Mouse (Mus musculus): ENCODE measurements around the gene Cox7a1. TPM values are rescaled to one million over a fixed set of nuclear protein-coding genes. Genes with fewer than 3 reads are reported as not detected.
A peak's percentile ranks its signal among the peaks of the same experiment; 100 is the strongest.
"Not testable (repeated sequence)": the region's sequence is repeated elsewhere in the genome, so short reads cannot be mapped to it uniquely, and the experiment has no call there.

The Cox7a1 gene
- total RNA-seq, 2 experiments from 2014 or later: not detected

DNA sequence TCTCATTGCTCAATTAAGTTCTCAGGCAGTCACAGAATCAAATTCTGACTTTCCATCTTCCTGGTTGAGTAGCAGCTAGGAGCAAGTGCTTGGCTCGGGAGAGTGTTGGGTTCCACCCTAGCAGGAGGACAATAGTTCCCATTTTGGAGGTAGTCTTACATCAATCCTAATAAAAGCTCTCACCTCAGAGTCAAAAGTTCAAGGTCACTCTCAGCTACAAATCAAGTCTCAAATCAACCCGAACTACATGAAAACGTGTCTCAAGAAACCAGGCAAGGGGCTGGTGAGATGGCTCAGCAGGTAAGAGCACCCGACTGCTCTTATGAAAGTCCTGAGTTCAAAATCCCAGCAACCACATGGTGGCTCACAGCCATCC, 5.2 kb downstream of the Cox7a1 start:
- no peak for ATAC-seq (replicated peaks; ENCODE audit: low FRiP score, poor library complexity, severe bottlenecking)

DNA sequence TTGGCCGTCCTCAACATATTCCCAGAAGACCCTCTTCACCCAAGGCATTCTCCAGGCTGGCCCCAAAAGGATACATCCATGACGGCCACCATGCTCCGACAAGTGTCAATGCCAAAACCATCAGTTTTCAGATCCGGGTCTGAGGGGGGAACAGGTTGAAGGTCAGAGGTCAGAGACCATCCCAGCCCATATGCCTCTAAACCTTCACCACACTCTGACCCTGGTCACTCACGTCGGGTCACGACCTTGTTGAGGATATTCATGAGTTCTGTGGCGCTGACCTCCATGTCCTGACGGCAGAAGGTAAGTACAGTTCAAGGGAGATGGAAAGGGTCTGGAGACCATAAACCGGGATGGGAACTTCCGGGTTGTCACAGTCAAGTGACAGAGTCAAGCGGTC, 8.1 kb downstream of the Cox7a1 start:
- no peak for ATAC-seq (replicated peaks; ENCODE audit: low FRiP score, poor library complexity, severe bottlenecking)

DNA sequence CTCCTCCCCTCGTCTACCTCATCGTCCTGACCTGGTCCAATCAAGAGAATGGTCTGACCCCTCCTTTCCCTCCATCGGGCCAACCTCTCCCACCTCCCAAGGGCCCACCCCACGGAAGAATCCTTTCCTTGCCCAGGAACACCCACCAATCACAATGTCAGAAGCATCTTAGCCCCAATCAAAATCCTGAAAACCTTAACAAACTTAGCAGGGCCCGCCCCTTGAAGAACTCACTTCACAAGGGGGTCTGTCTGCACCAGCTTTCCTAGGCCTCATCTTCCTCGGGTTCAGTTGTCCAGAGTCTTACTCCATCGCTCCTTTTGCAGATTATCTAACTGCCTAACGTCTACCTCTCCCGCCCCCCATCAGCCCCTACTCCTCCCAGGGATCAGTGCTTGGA, 9.1 kb downstream of the Cox7a1 start:
- ATAC-seq (replicated peaks; ENCODE audit: low FRiP score, poor library complexity, severe bottlenecking): no peak

DNA sequence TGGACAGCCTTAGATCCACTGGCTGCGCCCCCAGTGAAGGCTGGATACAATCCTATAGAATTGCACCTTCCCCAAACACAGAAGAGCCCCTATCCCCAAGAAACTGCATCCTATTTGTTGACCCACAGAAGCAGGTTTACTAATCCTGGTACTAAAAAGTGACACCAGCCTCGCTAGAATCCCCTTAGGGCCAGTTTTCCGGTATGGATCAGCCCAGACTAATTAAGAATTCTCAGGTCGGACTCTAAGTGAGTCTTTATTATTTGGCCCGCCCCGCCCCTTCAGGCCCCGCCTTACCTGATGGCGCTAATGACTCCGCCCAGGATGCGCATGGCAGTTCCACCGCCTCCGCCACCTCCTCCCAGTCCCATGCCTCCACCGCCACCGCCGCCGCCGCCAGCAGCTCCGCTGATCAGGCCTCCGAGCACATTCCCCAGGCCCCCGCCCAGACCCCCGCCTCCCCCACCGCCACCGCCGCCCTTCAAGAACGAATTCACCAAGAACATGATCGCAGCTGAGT, 9.7 kb downstream of the Cox7a1 start:
- ATAC-seq (replicated peaks; ENCODE audit: low FRiP score, poor library complexity, severe bottlenecking): peak; percentile 84

DNA sequence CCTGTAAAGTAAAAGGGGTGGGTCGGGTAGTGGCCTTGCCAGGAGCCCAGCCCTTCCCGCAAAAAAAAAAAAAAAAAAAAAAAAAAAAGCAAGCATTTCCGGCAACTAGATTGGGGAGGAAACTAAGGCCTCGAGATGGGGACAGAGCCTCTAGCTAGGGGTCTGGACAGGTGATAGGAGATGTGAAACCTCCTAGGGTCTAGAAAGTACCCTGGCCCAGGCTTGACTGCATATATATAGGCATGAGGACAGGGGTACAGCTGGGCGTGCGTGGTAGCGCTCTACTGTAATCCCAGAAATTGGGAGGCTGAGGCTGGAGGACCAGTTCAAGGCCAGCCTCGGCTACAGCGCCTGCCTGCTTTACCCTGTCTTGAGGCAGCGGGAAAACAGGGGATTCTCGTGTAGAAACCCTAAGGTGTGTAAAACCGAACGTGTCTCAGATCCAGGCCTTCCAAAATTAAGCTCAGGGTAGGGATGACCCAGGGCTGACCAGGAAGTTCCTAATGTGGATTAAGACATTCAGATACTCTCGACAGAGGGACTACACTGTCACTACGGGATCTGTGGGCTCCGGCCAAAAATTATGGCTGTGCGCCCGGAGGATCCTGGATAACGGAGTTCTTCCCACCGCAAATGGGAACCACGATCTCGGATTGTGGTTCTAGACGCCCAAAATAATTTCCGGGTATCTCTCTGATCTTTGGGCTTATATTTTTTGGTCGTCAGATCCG, 10.3 kb downstream of the Cox7a1 start:
- peak; percentile 43 for ATAC-seq (replicated peaks; ENCODE audit: low FRiP score, poor library complexity, severe bottlenecking)

DNA sequence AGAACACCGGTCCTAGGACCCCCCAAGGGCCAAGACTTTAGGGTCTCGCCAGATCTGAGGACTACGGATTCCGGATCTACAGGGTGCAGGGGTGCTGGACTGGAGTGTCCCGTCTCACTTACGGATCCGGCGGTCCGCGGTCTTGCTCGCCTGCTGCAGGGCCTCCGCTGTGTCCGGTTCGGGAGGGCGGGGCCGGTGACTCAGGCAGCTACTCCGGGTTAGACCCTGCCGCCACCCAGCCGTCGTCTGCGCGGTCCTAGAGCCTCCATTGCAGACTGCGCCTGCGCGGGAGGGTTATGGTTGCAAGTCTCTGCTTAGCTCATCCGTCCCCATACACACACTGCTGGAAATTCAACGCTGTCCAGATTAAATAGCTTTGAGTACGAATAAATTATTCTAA, 10.9 kb downstream of the Cox7a1 start:
- ATAC-seq (replicated peaks; ENCODE audit: low FRiP score, poor library complexity, severe bottlenecking): peak; percentile 88

DNA sequence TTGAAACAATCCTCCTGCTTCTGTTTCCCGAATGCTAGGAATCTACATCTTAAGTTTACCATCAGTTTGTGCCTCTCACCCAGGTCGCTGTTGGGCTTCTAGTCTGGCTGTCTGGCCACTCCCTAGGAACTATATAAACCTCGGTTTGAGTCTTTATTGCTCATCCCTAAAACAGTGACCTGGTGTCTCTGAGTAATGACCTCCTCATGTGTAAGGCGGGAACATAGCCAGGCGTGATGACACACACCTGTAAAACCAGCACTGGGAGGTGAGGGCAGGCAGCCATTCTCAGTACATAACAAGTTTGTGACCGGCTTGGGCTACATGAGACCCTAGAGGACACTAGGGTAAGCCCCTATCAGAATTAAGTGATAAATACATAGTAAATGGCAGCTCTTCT, 11.5 kb downstream of the Cox7a1 start:
- ATAC-seq (replicated peaks; ENCODE audit: low FRiP score, poor library complexity, severe bottlenecking): no peak

DNA sequence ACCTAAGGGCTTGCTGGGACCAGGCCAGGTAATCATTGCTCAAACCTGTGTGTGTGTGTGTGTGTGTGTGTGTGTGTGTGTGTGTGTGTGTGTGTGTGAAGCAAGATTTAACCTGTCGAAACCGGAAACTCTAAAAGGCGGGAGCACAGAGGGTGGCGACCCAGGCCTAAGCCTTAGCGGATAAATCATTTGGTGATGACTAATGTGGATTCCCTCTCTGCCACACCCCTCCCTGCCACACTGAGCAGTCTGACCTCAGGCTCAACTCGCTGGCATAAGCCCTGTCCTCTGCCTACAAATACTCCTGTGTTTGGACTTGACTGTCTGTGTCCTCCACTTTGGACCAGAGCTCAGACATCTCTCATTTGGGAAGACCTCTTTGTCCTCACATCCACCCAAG, 12.2 kb downstream of the Cox7a1 start:
- ATAC-seq (replicated peaks; ENCODE audit: low FRiP score, poor library complexity, severe bottlenecking): no peak

DNA sequence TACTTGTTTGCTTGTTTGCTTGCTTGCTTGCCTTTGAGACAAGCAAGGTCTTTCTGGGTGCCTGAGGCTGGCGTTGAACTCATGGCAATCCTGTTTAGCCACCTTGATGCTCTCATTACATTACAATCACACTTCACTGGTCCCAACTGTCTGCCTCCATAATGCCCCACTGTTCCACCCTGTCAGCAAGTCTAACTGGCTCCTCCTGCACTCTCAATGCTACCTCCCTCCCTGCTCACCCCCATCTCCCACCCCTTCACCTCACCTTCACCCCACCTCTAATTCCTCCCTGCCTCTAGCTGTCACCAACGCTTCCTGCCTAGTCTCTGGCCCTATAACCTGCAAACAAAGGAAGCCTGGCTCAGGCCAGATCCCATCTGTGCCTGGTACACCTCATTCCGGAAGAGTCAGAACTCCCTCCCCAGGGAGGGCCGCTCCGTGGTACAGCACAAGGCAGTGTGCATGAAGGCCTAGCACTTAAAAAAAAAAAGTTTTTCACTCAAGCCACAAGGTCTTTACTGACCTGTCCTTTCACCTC, 13.7 kb downstream of the Cox7a1 start:
- no peak for ATAC-seq (replicated peaks; ENCODE audit: low FRiP score, poor library complexity, severe bottlenecking)

DNA sequence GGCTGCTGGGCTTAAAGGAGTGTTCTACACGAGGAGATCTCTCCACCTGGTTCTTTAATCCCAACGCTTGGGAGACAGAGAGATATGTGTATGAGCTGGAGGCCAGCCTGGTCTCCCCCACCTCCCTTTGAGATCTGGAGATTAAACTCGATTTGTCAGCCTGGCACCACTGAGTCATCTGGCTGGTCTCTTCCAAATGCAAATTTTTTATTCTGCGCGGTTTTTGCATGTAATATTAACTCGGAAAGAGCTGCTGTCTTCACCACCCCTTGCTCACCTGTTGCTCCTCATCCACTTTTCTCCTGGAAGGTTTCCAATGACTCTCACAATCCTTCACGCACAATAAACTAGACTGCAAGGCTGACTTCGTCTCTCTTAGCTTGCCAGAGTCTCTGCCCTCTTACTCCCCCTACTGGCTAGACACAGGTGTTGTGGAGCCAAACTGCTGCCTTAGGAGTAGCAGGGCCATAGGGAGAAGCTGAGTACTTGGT, 14.6 kb downstream of the Cox7a1 start, which contains the start of gene Capns1:
TSS of gene Capns1 (minus strand) at position 331 of the 491 bp plus-strand sequence.
- ATAC-seq (replicated peaks; ENCODE audit: low FRiP score, poor library complexity, severe bottlenecking): peak; percentile 50

DNA sequence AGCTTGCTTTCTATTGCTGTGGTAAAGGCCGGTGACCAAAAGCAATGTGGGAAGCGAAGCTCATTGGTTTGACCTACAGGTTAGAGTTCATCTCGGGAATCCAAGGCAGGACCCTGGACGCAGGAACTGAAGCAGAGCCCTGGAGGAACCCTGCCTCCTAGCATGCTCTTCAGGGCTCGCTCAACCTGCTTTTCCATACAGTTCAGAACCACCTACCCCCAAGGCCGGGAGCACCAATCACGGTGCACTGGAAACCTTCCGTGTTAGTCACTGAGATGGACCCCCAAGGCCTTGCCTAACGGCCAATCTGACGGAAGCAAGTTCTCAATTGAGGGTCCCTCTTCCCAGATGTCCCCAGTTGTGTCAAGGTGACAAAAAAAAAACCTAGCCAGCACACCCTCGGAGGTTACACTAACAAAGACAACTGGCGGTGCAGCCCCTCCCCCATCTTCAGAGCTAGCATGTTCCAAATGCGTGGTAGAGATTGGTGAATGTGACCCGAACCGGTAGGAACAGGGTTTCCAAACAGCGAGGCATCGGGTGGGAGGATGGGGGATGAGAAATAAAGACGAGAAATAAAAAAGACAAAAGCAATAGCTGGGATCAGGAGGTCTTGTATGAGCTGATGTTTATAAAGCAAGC, 15.7 kb downstream of the Cox7a1 start:
- no peak for ATAC-seq (replicated peaks; ENCODE audit: low FRiP score, poor library complexity, severe bottlenecking)

DNA sequence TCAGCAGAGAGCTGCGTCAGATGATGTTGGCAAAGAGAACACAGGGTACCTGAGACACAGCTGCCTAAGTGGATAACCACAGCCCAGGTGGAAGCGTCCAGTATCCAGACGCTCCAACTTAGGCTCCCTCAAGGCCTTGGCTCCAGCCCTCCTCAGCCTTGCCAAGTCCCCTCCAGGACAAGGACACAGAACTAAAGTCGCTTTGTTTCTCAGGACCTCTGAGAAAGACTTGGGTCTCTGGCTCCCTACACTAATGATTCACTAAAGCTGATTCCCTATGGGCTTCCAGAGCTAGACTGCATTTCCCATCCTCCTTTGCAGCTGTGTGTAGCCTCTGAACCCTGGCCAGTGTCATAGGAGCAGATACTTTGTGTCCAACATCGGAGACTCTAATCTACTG, 16.3 kb downstream of the Cox7a1 start:
- no peak for ATAC-seq (replicated peaks; ENCODE audit: low FRiP score, poor library complexity, severe bottlenecking)

DNA sequence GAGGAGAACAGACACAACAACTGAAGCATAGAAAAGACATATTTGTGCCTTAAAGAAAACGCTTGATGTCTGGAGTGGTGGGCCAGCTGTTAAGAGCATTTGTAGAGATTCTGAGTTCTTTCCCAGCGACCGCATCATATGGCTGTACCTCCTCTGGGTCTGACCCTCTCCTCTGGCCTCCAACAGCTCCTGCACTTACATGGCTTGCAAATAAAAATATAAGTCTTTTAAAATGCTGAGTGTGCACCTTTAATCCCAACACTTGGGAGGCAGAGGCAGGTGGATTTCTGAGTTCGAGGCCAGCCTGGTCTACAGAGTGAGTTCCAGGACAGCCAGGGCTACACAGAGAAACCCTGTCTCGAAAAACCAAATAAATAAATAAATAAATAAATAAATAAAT, 16.7 kb downstream of the Cox7a1 start:
- ATAC-seq (replicated peaks; ENCODE audit: low FRiP score, poor library complexity, severe bottlenecking): not testable (repeated sequence)

DNA sequence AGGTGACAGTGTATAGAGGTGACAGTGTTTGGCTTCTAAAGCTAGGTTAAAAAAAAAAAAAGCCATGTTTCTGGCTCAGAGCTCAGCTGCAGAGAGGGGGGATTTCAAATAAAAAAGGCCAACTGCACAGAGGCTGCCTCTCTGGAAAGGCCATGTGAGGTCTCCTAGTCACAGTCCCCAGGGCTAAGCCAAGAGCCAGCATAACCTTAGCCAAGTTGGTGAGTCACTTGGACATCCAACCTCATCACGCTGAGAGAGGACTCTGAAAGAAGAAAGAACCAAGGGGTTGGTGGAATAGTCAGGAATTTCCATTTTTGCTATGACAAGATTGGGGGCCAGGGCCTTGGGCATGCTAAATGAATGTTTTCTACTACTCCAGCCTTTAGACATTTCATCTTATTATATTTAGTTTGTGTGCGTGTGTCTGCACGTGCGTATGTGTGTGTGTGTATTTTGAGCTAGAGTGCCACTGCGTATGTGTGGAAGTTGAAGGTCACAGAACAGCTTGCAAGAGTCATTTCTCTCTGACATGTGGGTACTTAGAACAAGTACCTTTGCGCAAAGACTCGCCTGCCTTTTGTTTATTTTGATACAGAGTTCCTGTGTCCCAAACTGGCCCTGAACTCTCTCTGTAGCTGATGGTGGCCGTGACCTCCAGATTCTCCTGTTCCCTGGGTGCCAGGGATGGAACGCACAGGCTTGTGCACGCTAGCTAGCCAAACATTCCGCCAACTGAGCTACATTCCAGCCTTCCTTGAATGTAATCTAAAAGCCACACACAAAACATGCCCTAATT, 19.1 kb downstream of the Cox7a1 start:
- ATAC-seq (replicated peaks; ENCODE audit: low FRiP score, poor library complexity, severe bottlenecking): no peak

DNA sequence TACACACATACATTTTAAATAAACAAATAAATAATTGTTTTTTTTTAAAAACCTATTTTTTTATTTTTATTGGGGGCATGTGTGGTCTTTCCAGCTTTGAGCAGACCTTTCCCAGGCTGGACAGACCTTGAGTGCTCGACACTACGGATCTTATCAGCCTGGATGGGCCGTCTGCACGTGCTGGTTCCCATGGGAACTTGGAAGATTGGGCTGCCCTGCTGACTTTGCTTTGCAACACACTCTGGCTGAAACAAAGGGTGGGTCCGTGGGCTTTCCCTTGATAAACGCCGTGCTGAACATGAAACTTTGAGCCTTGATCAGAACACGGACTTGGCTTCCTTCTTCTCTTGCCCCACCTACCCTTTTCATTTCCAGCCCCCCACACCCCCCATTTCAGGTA, 20.4 kb downstream of the Cox7a1 start:
- ATAC-seq (replicated peaks; ENCODE audit: low FRiP score, poor library complexity, severe bottlenecking): no peak; the same call in 1 of the 2 replicates

DNA sequence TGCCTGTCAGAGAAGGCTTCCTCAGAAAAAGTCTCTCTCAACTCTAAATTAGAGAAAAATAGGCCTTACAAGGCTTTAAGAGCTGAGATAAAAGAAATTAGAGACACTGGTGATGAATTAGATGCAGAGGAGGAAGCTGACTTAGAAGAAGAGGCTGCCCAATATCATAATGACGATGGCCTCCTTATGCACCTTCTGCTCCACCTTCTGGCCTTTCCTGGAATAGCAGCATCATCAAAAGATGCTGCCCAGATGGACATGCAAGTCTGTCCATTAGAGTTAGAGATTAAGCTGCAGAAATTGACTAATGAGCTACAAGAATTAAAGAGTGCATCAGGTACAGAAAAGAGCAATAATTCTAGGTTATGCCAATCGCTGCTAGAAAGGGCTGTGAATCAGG, 21.4 kb downstream of the Cox7a1 start:
- peak; percentile 80 for ATAC-seq (replicated peaks; ENCODE audit: low FRiP score, poor library complexity, severe bottlenecking)

DNA sequence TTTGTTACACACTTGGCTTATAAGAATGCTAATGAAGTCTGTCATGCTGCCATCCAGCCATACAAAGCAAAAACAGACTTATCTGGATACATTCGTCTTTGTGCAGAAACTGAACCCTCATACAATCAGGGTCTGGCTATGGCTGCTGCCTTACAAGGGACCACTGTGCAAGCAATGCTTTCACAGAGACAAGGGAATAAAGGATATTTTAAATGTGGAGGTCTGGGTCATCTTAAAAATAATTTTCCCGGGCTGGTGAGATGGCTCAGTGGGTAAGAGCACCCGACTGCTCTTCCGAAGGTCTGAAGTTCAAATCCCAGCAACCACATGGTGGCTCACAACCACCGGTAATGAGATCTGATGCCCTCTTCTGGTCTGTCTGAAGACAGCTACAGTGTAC, 22.4 kb downstream of the Cox7a1 start:
- not testable (repeated sequence) for ATAC-seq (replicated peaks; ENCODE audit: low FRiP score, poor library complexity, severe bottlenecking)

DNA sequence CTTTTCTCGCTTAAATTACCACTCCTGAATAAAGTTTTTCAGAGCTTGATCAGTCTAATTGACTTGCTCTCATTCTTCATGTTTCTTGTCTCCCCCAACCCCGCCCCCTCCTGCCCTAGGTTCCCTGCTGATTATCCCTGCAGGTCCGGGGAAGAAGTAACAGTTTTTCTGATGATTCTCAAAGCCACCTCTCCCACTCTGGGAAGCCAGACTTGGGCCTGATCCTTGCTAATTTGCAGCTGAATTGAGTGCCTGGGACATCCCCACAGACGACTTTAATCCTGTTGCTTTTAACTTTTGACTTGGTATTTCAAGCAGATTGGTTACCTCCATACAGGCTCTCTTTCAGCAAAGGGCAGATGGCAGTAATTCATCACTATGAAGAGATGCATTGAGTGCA, 27.1 kb downstream of the Cox7a1 start:
- ATAC-seq (replicated peaks; ENCODE audit: low FRiP score, poor library complexity, severe bottlenecking): no peak

DNA sequence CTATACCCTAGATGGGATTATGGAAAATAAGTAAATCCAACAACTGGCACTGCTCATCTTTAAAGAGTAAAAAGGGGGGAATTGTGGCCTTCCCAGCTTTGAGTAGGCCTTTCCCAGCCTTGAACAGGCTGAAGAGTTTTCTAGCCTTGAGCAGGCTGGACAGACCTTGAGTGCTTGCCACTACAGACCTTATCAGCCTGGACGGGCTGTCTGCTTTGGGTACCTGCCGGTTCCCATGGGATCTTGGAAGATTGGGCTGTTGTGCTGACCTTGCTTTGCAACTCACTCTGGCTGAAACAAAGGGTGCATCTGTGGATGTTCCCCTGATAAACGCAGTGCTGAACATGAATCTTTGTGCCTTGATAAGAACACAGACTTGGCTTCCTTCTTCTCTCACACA, 29.9 kb downstream of the Cox7a1 start:
- ATAC-seq (replicated peaks; ENCODE audit: low FRiP score, poor library complexity, severe bottlenecking): no peak

DNA sequence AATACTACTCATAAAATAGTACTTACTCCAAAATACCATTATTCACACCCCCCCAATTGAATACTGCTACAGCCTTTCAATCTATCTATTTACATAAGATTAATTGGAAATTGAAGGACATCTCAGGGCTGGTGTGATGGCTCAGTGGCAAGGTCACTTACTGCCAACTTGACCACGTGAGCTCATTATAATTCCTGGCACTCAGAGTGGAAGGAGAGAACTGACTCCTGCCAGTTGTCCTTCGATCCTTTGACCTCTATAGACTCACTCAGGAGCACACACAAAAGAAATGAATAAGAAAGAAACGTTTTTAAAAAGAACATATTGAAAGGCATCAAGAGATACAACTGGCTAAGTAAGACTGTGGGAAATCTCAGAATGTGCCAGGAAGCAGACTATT, 31.9 kb downstream of the Cox7a1 start:
- ATAC-seq (replicated peaks; ENCODE audit: low FRiP score, poor library complexity, severe bottlenecking): no peak

All from erythroid progenitor cell, adult 5-6 weeks (primary cell).